Mouse (Mus musculus): ENCODE measurements around the gene Klhl26.
A peak's percentile ranks its signal among the peaks of the same experiment; 100 is the strongest.

Gene Klhl26

DNA sequence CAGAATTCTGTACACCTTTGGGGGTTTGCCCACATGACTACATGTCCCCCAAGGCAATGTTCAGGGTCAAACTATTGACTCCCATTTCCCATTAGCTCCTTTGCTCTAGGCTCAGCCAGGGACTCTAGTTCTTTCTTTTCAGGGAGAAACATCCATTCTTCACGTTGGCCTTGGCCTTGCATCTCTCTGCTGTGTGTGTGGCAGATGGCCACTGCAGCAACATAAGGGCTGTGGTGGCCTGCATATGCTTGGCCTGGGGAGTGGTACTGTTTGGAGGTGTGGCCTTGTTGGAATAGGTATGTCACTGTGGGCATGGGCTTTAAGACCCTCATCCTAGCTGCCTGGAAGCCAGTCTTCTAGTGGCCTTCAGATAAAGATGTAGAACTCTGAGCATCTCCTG, 30.8 kb downstream of the Klhl26 start:
- no peak for DNase-seq (ENCODE audit: low read depth)

GRCm38 (mm10) chr8:70443326-70443725, 33.4 kb downstream of the Klhl26 start:
- no peak for DNase-seq (ENCODE audit: low read depth)

DNA sequence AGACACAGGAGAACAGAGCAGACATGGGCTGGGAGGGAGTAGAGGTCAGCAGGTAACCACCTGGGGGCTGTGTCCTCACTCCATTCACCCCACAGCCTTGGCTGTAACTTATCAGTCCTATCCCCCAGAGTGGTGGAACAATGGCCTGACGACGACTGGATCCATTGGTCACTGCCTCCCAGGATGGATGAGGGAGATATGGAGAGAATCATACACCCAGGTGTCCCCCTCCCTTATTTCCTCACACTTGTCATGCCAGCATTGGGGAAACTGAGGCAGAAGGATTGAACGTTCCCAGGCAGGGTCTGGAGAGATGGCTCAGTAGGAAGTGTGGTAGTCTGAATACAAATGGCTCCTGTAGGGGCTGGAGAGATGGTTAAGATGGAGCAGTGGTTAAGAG, 35.2 kb downstream of the Klhl26 start:
- no peak for DNase-seq (ENCODE audit: low read depth)

DNA sequence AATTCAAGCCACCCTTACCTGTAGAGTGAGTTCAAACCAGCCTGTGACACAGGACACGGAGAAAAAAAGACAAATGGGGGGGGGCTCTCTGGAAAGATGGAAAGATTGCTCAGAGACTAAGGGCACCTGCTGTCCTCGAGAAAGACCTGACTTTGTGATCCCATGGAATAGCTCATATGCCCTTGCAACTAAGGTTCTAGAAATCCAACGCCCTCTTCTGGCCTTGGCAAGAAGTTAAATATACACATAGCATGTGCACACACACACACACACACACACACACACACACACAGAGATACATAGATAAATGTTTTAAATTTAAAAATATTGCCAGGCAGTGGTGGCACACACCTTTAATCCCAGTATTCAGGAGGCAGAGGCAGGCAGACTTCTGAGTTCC, 36.5 kb downstream of the Klhl26 start:
- no peak for DNase-seq (ENCODE audit: low read depth)

DNA sequence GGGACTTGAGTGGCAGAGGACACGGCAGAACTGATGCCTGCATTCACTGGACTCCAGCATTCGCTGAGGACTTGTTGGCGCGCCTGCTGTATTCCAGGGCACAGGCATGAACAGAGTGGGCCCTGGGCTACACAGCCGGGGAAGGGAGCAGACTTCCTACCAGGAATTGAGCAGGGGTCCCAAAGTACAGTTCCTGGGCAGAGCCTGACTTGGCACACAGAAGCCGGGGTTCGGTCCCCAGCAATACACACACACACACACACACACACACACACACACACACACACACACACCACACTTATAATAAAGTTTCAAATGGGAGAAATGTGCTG, 37.0 kb downstream of the Klhl26 start:
- DNase-seq (ENCODE audit: low read depth): no peak

GRCm38 (mm10) chr8:70439055-70439847, 37.5 kb downstream of the Klhl26 start, which contains the start of gene Crtc1:
Crtc1 (minus strand) TSS chr8:70439579.
- peak; percentile 91 for DNase-seq (ENCODE audit: low read depth)

DNA sequence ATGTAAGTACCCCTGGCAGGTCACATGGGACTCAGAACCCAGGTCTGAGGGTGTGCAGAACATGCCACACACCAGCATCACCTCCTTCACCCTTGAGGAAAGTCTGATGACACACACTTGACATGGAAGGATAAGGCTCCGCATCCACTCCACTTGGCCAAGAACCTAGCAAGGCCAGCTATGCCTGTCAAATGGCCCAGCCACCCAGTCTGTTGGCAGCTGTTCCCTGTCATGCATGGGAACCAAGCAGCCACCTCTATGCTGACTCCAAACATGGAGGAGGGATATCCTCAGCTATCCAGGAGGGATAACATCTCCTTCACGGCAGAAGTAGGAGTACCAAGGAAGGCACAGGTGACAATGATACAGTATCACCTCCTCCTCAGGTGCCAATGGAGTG, 38.3 kb downstream of the Klhl26 start:
- DNase-seq (ENCODE audit: low read depth): no peak

DNA sequence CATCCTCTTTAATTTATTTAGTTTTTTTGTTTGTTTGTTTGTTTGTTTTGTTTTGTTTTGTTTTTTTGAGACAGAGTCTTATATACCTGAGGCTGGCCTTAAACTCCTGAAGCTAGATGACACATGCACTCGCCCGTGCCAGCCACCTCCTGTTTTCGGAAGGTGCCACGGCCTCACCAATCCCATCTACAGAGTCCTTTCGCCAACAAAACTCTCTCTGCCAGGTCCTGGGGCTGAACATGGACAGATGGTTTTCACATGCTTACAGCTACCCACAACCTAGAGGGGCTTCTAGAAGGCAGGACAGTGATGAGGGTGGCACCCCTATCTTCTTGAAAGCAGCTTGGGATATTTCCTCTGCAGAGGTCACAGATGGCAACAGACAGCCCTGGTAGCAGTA, 41.6 kb downstream of the Klhl26 start:
- DNase-seq (ENCODE audit: low read depth): no peak

DNA sequence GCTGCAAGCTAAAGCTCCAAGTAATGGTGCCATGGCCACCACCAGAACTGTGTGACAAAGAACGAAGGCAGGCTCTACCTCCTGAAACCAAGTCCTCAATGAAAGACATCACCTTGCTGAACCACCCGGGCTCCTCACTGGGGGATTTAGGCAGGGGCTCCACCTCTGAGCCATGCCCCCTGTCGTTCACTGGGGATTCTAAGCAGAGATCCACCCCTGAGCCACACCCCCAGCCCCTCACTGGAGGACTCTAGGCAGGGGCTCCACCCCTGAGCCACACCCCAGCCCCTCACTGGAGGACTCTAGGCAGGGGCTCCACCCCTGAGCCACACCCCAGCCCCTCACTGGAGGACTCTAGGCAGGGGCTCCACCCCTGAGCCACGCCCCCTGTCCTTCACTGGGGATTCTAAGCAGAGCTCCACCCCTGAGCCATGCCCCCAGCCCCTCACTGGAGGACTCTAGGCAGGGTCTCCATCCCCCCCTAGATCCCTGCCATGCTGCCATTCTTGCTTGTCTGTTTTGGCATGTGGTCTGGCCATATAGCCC, 43.7 kb downstream of the Klhl26 start:
- DNase-seq (ENCODE audit: low read depth): no peak

GRCm38 (mm10) chr8:70431213-70431612, 45.6 kb downstream of the Klhl26 start:
- no peak for DNase-seq (ENCODE audit: low read depth)

- no peak for DNase-seq (ENCODE audit: low read depth)
Measured at GRCm38 (mm10) chr8:70426300-70426907, 50.4 kb downstream of the Klhl26 start.

DNA sequence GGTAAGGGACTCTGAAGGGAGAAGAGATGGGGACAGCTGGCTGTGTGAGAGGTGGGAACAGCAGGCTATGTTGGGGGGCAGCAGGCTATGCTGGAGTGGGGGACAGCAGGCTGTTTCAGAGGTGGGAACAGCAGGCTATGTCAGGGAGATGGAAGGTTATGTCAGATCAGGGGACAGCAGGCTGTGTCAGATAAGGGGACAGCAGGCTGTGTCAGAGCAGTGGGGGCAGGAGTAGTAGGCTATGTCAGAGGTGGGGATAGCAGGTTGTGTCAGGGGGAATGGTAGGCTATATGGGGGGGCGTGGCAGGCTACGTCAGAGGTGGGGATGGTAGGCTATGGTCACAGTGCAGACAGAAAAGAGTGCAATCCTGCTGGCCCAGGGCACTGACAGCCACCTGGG, 54.0 kb downstream of the Klhl26 start:
- DNase-seq (ENCODE audit: low read depth): no peak

- DNase-seq (ENCODE audit: low read depth): no peak
Measured at GRCm38 (mm10) chr8:70421349-70422104, 55.2 kb downstream of the Klhl26 start.

DNA sequence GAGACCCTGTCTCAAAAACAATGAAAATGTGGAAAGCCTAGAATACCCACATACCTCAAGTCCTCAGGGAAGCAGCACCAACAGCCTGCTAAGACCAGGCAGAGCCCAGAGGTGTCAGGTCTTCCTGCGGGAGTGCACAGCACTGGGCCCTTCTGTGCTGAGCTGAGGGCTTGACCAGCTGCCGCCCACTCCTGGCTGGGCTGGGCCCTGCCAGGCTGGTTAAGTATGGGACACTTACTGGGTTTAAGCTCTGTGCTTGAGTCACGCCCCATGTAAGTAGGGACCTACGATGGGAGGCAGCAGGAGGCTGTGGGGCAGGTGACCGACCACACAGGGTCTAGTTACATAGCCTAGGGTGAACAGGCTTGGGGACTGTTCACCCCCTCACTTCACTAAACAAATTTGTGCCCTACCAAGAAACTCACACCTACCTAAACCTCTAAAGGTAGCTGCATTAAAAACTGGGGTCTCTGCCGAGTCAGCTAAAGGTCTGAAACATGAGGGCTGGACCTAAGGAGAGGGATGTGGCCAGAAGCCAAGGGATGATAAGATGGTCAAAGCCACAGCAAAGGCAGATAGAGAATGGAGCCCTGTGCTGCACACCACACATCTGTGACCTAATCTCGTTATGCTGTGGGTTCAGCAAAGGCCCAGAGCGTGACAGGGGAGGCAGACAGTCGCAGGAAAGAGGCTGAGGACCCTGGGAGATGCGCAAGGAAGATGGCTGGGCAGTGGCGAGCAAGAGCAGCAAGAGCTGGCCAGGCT, 56.7 kb downstream of the Klhl26 start:
- DNase-seq (ENCODE audit: low read depth): no peak

GRCm38 (mm10) chr8:70418954-70419353, 57.8 kb downstream of the Klhl26 start:
- DNase-seq (ENCODE audit: low read depth): no peak

- DNase-seq (ENCODE audit: low read depth): no peak
Measured at GRCm38 (mm10) chr8:70417914-70418313, 58.9 kb downstream of the Klhl26 start.

- DNase-seq (ENCODE audit: low read depth): no peak
Measured at GRCm38 (mm10) chr8:70416941-70417340, 59.8 kb downstream of the Klhl26 start.

DNA sequence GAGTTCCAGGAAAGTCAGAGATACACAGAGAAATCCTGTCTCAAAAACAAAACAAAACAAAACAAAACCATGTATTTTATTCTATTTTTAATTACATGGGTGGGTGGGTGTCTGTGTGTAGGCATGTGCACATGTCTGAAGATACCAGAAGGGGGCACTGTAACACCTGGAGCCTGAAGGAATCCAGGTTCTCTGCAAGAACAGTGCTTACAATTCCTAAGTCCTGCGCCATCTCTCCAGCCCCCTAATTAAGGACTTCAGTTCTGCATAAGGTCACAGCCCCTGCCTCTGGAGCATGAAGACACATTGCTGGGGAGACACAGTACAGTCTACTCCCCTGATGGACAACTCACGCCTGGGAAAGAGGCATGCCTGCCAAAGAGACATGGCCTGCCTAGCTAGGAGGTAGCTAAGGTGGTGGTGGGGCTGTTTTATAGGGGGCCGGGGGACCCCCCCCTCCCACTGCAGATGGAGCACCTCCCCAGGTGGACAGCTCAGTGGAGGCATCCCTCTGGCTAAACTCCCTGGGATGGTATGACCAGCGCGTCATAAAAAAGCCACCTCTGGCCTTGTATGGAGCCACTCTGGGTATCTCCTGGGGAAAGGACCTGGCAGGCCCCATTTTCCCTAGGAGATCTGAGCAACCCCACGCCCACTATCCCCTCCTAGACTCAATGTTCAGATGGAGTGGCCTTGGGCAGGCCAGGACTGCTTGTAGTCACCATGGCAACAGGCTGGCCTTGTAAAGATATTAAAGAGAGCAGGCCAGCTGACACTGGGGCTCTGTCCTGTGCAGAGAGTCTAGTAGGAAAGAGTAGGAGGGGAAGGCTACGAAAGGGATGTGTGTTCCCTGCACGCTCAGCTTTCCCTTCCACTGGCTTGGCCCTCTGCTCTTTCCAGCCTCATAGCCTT, 61.0 kb downstream of the Klhl26 start:
- DNase-seq (ENCODE audit: low read depth): no peak

- DNase-seq (ENCODE audit: low read depth): no peak
Measured at GRCm38 (mm10) chr8:70414310-70414946, 62.3 kb downstream of the Klhl26 start.

DNA sequence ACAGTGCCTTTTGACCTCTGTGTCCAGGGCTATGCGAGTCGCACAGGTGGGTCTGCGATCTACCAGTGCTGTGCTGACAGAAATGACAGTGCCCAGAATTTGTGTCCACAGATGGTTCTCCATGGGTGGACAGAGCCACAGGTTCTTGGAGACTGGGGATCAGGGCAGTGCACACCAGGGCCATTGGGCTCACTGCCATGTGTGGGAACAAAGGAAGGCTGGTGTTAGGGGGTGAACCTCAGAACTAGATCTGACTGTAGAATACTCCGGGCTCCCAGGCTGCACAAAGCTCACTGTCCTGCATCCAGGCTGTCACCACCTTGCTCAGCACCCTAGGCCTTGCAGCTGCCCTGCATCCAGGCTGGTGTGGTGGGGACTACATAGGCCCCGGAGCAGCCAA, 66.5 kb downstream of the Klhl26 start:
- DNase-seq (ENCODE audit: low read depth): no peak

Data from fibroblast of lung, adult 2 months (primary cell).